Mouse (Mus musculus): ENCODE measurements around the gene Ccnd3. TPM values are rescaled to one million over a fixed set of nuclear protein-coding genes. Genes with fewer than 3 reads are reported as not detected.
"Not testable (repeated sequence)": the region's sequence is repeated elsewhere in the genome, so short reads cannot be mapped to it uniquely, and the experiment has no call there.

The Ccnd3 gene
- polyA plus RNA-seq, 1 experiment: 417 TPM

GRCm38 (mm10) chr17:47484993-47485392, 19.9 kb upstream of the Ccnd3 start:
- 0 out of 2 replicates have a peak overlapping the region, but pooled peaks have one; percentile 22 for H3K27ac ChIP-seq (ENCODE audit: control insufficient read depth, insufficient read depth, low read depth, low read length, poor library complexity)
- 25% methylated on average over 3 of the region's 3 CpGs for WGBS
- TF ChIP-seq CTCF (IDR thresholded peaks at IDR 0.05; ENCODE audit: control insufficient read depth, insufficient read depth, low read length) (no peak), POLR2A (IDR thresholded peaks at IDR 0.05; ENCODE audit: borderline replicate concordance, control insufficient read depth, low read depth, low read length) (no peak)
- H3K4me3 ChIP-seq (replicated peaks; ENCODE audit: control insufficient read depth, low read depth, low read length): no peak overlapping the region
- H3K4me1 ChIP-seq (ENCODE audit: control insufficient read depth, insufficient read depth, low read length): no peaks in the 10 kb centered on the region

GRCm38 (mm10) chr17:47485791-47486190, 19.1 kb upstream of the Ccnd3 start:
- Histone ChIP-seq H3K4me1 (ENCODE audit: control insufficient read depth, insufficient read depth, low read length) (no peaks in the 10 kb centered on the region), H3K27ac (ENCODE audit: control insufficient read depth, insufficient read depth, low read depth, low read length, poor library complexity) (no peak overlapping the region), H3K4me3 (replicated peaks; ENCODE audit: control insufficient read depth, low read depth, low read length) (no peak overlapping the region)
- 71% methylated on average over 3 of the region's 3 CpGs for WGBS
- TF ChIP-seq POLR2A (IDR thresholded peaks at IDR 0.05; ENCODE audit: borderline replicate concordance, control insufficient read depth, low read depth, low read length): no peak
- TF ChIP-seq CTCF (IDR thresholded peaks at IDR 0.05; ENCODE audit: control insufficient read depth, insufficient read depth, low read length): no peak

- no peak for TF ChIP-seq CTCF (IDR thresholded peaks at IDR 0.05; ENCODE audit: control insufficient read depth, insufficient read depth, low read length)
- no peak for TF ChIP-seq POLR2A (IDR thresholded peaks at IDR 0.05; ENCODE audit: borderline replicate concordance, control insufficient read depth, low read depth, low read length)
- Histone ChIP-seq H3K4me3 (replicated peaks; ENCODE audit: control insufficient read depth, low read depth, low read length) (no peak overlapping the region), H3K4me1 (ENCODE audit: control insufficient read depth, insufficient read depth, low read length) (no peaks in the 10 kb centered on the region), H3K27ac (ENCODE audit: control insufficient read depth, insufficient read depth, low read depth, low read length, poor library complexity) (no peak overlapping the region)
- WGBS: 83% methylated on average over 9 of the region's 9 CpGs
Measured at GRCm38 (mm10) chr17:47490791-47491190, 14.1 kb upstream of the Ccnd3 start.

- Histone ChIP-seq H3K27ac (ENCODE audit: control insufficient read depth, insufficient read depth, low read depth, low read length, poor library complexity) (no peak overlapping the region), H3K4me1 (ENCODE audit: control insufficient read depth, insufficient read depth, low read length) (no peaks in the 10 kb centered on the region), H3K4me3 (replicated peaks; ENCODE audit: control insufficient read depth, low read depth, low read length) (no peak overlapping the region)
- 88% methylated on average over 6 of the region's 6 CpGs for WGBS
- TF ChIP-seq POLR2A (IDR thresholded peaks at IDR 0.05; ENCODE audit: borderline replicate concordance, control insufficient read depth, low read depth, low read length) (no peak), CTCF (IDR thresholded peaks at IDR 0.05; ENCODE audit: control insufficient read depth, insufficient read depth, low read length) (no peak)
Measured at GRCm38 (mm10) chr17:47492731-47493130, 12.1 kb upstream of the Ccnd3 start.

- H3K27ac ChIP-seq (ENCODE audit: control insufficient read depth, insufficient read depth, low read depth, low read length, poor library complexity): no peak overlapping the region
- H3K4me1 ChIP-seq (ENCODE audit: control insufficient read depth, insufficient read depth, low read length): no peaks in the 10 kb centered on the region
Measured at GRCm38 (mm10) chr17:47493653-47494052, 11.2 kb upstream of the Ccnd3 start.

GRCm38 (mm10) chr17:47494132-47494531, 10.7 kb upstream of the Ccnd3 start:
- 86% methylated on average over 11 of the region's 11 CpGs for WGBS

More at GRCm38 (mm10) chr17:47493653-47494052, 11.2 kb upstream of the Ccnd3 start:
- 91% methylated on average over 6 of the region's 6 CpGs for WGBS
- TF ChIP-seq CTCF (IDR thresholded peaks at IDR 0.05; ENCODE audit: control insufficient read depth, insufficient read depth, low read length) (no peak), POLR2A (IDR thresholded peaks at IDR 0.05; ENCODE audit: borderline replicate concordance, control insufficient read depth, low read depth, low read length) (no peak)
- H3K4me3 ChIP-seq (replicated peaks; ENCODE audit: control insufficient read depth, low read depth, low read length): no peak overlapping the region

GRCm38 (mm10) chr17:47501531-47501930, 3.3 kb upstream of the Ccnd3 start:
- Histone ChIP-seq H3K4me1 (ENCODE audit: control insufficient read depth, insufficient read depth, low read length) (peaks cover 7% of the 10 kb centered on the region), H3K4me3 (replicated peaks; ENCODE audit: control insufficient read depth, low read depth, low read length) (peak overlapping the region; percentile 89), H3K27ac (ENCODE audit: control insufficient read depth, insufficient read depth, low read depth, low read length, poor library complexity) (peak overlapping the region; percentile 65)
- TF ChIP-seq CTCF (IDR thresholded peaks at IDR 0.05; ENCODE audit: control insufficient read depth, insufficient read depth, low read length) (no peak), POLR2A (IDR thresholded peaks at IDR 0.05; ENCODE audit: borderline replicate concordance, control insufficient read depth, low read depth, low read length) (no peak)
- WGBS: 5% methylated on average over 11 of the region's 11 CpGs

More at GRCm38 (mm10) chr17:47494132-47494531, 10.7 kb upstream of the Ccnd3 start:
- H3K27ac ChIP-seq (ENCODE audit: control insufficient read depth, insufficient read depth, low read depth, low read length, poor library complexity): no peak overlapping the region
- no peaks in the 10 kb centered on the region for H3K4me1 ChIP-seq (ENCODE audit: control insufficient read depth, insufficient read depth, low read length)
- TF ChIP-seq CTCF (IDR thresholded peaks at IDR 0.05; ENCODE audit: control insufficient read depth, insufficient read depth, low read length): no peak
- no peak for TF ChIP-seq POLR2A (IDR thresholded peaks at IDR 0.05; ENCODE audit: borderline replicate concordance, control insufficient read depth, low read depth, low read length)
- no peak overlapping the region for H3K4me3 ChIP-seq (replicated peaks; ENCODE audit: control insufficient read depth, low read depth, low read length)

GRCm38 (mm10) chr17:47501946-47502706, 2.7 kb upstream of the Ccnd3 start, which contains the start of gene Taf8:
Taf8 (minus strand) TSS chr17:47502292.
- peak within 1 kb of the TSS; percentile 89 for H3K4me3 ChIP-seq (replicated peaks; ENCODE audit: control insufficient read depth, low read depth, low read length)
- H3K4me1 ChIP-seq (ENCODE audit: control insufficient read depth, insufficient read depth, low read length): peaks cover 11% of the 10 kb centered on the region
- H3K27ac ChIP-seq (ENCODE audit: control insufficient read depth, insufficient read depth, low read depth, low read length, poor library complexity): peak within 1 kb of the TSS; percentile 91
- TF ChIP-seq POLR2A (IDR thresholded peaks at IDR 0.05; ENCODE audit: borderline replicate concordance, control insufficient read depth, low read depth, low read length): peak; percentile 94; the same call in 1 of the 2 replicates
- TF ChIP-seq CTCF (IDR thresholded peaks at IDR 0.05; ENCODE audit: control insufficient read depth, insufficient read depth, low read length): no peak
- WGBS: under 1% methylated on average over 40 of the region's 40 CpGs

GRCm38 (mm10) chr17:47502707-47503045, 2.2 kb upstream of the Ccnd3 start:
- H3K27ac ChIP-seq (ENCODE audit: control insufficient read depth, insufficient read depth, low read depth, low read length, poor library complexity); H3K4me3 ChIP-seq (replicated peaks; ENCODE audit: control insufficient read depth, low read depth, low read length): not testable (repeated sequence)
- WGBS: 74% methylated on average over 6 of the region's 6 CpGs
- H3K4me1 ChIP-seq (ENCODE audit: control insufficient read depth, insufficient read depth, low read length): peaks cover 13% of the 10 kb centered on the region

Measured in bone marrow, adult 2 months (tissue).